Mouse (Mus musculus) embryonic facial prominence, embryonic 15.5 days (tissue): ENCODE results near the gene Pkm. TPM values are rescaled to one million over a fixed set of nuclear protein-coding genes. Genes with fewer than 3 reads are reported as not detected.
A peak's percentile ranks its signal among the peaks of the same experiment; 100 is the strongest.

Source experiments
- ATAC-seq: fragments of 200-750 bp; cut with Nextera tagmentation; 2 replicates; pipeline ENCODE4 v1.8.0; 2017; ENCODE audit warnings: low read depth, moderate TSS enrichment; ENCODE audit not compliant: insufficient number of reproducible peaks, low FRiP score, low TSS enrichment
- H3K27ac ChIP-seq: fragments of 300-500 bp; sonication (generic); replicated peaks from 2 replicates; pipeline ENCODE4 v1.5.1; 2015; ENCODE audit warnings: mild to moderate bottlenecking, inconsistent platforms
- H3K27me3 ChIP-seq: fragments of 300-500 bp; sonication (generic); 2 replicates; pipeline ENCODE4 v1.6.1; 2015; ENCODE audit warnings: inconsistent platforms
- H3K36me3 ChIP-seq: fragments of 300-500 bp; sonication (generic); 2 replicates; pipeline ENCODE4 v1.6.1; 2015; ENCODE audit warnings: mild to moderate bottlenecking, inconsistent platforms
- H3K4me1 ChIP-seq: fragments of 300-500 bp; sonication (generic); 2 replicates; pipeline ENCODE4 v1.6.1; 2015; ENCODE audit warnings: inconsistent platforms
- H3K4me2 ChIP-seq: fragments of 300-500 bp; sonication (generic); replicated peaks from 2 replicates; pipeline ENCODE4 v1.6.1; 2015; ENCODE audit warnings: mild to moderate bottlenecking, inconsistent platforms
- H3K4me3 ChIP-seq: fragments of 300-500 bp; sonication (generic); replicated peaks from 2 replicates; pipeline ENCODE4 v1.5.1; 2015; ENCODE audit warnings: mild to moderate bottlenecking, inconsistent platforms
- H3K9ac ChIP-seq: fragments of 300-500 bp; sonication (generic); 2 replicates; pipeline ENCODE4 v1.6.1; 2015; ENCODE audit warnings: inconsistent platforms
- H3K9me3 ChIP-seq: fragments of 300-500 bp; sonication (generic); replicated peaks from 2 replicates; pipeline ENCODE4 v1.6.1; 2016; ENCODE audit warnings: inconsistent platforms
- WGBS: fragments of 180-500 bp; shearing (Covaris S2); methylation state at CpG from one replicate; pipeline ENCODE4 v1.1.7; 2015; 5-methylcytosine and 5-hydroxymethylcytosine counted together
- polyA plus RNA-seq: library from polyadenylated mRNA; unstranded; fragments of >200 nt; fragmentation: Nextera tagmentation; extraction: Ambion mirVana; gene quantifications from 2 replicates; pipeline ENCODE4 v1.2.1, GENCODE M21; 2015

Gene Pkm
- polyA plus RNA-seq, 1 experiment from 2014 or later: 1,229 TPM

DNA sequence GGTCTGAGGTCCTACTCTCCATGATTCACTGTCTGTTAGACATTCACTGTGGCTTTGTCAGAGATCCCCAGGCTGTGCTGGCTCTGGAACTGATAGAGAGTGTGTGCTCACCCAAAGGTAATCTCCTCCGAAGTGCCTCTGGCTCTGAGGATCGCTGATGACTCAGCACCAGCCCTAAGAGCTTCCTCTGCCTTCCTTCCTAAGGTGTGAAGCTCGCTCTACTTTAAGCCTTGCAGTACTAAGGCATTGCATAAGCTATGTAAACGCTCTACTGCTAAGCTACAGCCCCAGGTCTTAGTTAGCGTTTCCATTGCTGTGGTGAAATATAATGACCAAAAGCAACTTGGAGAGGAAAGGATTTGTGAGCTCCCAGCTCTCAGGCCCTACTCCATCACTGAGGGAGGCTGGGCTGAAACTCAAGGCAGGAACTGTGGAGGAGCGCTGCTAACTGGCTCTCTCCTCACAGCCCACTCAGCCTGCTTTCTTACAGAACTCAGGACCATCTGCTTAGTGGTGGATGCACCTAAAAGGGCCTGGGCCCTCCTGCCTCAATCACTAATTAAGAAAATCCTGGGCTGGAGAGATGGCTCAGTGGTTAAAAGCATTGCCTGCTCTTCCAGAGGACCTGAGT, 31.4 kb downstream of the Pkm start:
- WGBS: 39% methylated on average over 6 of the region's 6 CpGs
- ATAC-seq: no peak
- no peak overlapping the region for H3K9ac ChIP-seq
- no peaks in the 10 kb centered on the region for H3K9me3 ChIP-seq
- H3K4me1 ChIP-seq: peaks cover 15% of the 10 kb centered on the region
- no peak overlapping the region for H3K4me3 ChIP-seq
- H3K36me3 ChIP-seq: no peaks in the 10 kb centered on the region
- no peak overlapping the region for H3K27ac ChIP-seq
- no peaks in the 10 kb centered on the region for H3K27me3 ChIP-seq
- H3K4me2 ChIP-seq: no peak overlapping the region

DNA sequence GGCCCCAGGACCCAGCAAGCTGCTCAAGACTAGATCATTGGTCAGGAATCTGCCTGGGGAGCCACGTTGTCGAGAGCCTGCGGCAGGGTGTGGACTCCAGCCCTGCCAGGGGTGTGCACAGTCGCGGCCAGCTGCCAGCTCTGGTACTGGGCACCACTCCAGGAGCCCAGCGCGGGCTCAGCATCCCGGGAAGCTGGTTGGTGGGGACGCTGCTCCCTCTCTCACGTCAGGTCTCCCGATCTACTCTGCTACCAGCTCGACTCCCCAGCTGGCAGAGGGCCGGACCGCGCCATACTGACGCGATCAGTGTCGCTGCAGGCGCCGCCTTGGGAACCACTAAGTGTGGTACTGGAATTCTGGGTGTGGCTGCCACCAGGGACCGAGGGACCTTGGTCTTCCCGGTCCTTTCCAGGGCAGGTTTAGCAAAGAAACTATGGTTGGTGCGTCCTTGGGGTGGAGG, 35.5 kb downstream of the Pkm start:
- Histone ChIP-seq H3K27ac (peak overlapping the region; percentile 90), H3K4me2 (peak overlapping the region; percentile 77), H3K4me3 (peak overlapping the region; percentile 37), H3K36me3 (no peaks in the 10 kb centered on the region), H3K27me3 (no peaks in the 10 kb centered on the region), H3K9me3 (no peaks in the 10 kb centered on the region), H3K4me1 (peaks cover 36% of the 10 kb centered on the region), H3K9ac (no peak overlapping the region)
- WGBS: 4% methylated on average over 23 of the region's 23 CpGs
- ATAC-seq: peak; percentile 87

DNA sequence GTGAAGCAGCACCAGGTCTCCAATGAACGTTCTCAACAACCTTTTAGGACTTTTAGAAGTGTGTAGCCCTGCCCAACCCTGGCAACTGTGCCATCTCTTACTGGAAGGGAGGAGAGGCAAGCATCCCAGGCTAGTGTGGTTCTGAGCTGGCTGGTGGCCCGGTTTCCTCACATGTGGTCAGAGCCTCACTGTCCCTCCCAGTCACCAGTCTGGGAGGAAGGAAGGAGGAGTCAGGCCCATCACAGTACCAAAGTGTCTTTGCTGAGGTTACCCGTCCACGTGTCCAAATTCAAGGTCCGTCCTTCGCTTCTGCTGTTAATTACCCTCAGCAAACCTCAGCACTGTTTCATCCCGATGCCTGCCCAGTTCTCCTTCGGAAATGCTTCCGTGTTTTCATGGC, 36.0 kb downstream of the Pkm start:
- no peak overlapping the region for H3K9ac ChIP-seq

DNA sequence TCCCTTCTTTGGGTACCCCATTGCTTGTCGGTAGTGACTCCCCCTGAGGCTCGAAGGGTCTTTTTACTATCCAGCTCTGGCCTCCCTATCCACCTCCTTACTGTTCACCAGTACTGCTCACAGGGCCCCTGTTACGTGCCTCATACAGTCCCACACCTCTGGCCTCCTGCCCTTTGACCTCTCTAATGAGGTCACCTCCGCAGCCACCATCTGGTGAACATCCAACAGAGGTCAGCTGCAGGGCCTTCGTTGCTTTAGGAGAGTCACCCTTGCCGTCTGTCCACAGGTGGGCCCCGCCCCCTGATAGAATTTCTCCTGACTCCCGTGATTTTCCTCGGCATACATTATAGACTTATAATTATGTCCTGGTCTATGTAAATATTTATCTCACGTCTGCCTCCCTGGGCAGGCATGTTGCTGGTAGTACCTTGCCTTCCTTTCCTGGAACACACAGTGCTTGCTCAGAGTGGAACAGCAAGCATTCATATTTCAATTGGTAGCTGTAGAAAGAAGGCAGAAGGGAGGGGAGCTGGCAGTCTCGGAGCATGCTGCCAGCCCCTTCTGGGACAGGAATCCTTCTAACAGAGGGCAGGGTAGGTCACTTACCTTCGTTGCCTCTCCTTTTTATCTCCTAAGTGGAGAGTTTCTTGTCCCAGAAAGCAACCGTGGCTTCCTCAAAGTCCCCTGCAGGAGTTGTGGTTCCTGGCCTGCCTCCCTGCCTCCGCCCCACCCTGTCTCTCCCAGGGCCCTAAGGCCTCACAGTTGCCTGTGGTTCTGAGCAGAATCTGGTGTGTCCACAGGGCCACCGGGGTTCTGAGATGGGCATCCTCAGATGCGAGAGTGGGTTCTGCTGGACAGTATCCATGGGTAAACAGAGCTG, 38.6 kb downstream of the Pkm start:
- Histone ChIP-seq H3K9me3 (no peaks in the 10 kb centered on the region), H3K9ac (no peak overlapping the region), H3K4me3 (no peak overlapping the region), H3K4me2 (no peak overlapping the region), H3K36me3 (no peaks in the 10 kb centered on the region), H3K4me1 (peaks cover 33% of the 10 kb centered on the region), H3K27ac (peak overlapping the region; percentile 65), H3K27me3 (no peaks in the 10 kb centered on the region)
- 36% methylated on average over 16 of the region's 16 CpGs for WGBS
- peak; percentile 30; the same call in 1 of the 2 replicates for ATAC-seq

More for the DNA sequence above, 36.0 kb downstream of the Pkm start:
- Histone ChIP-seq H3K27me3 (no peaks in the 10 kb centered on the region), H3K4me2 (peak overlapping the region; percentile 77), H3K4me1 (peaks cover 36% of the 10 kb centered on the region), H3K9me3 (no peaks in the 10 kb centered on the region), H3K27ac (peak overlapping the region; percentile 90), H3K36me3 (no peaks in the 10 kb centered on the region), H3K4me3 (peak overlapping the region; percentile 37)
- 18% methylated on average over 9 of the region's 9 CpGs for WGBS
- ATAC-seq: peak; percentile 67

- no peaks in the 10 kb centered on the region for H3K36me3 ChIP-seq
- H3K4me1 ChIP-seq: peaks cover 33% of the 10 kb centered on the region
- ATAC-seq: peak; percentile 19; the same call in 1 of the 2 replicates
- H3K9me3 ChIP-seq: no peaks in the 10 kb centered on the region
- H3K4me2 ChIP-seq: no peak overlapping the region
- WGBS: 15% methylated on average over 3 of the region's 3 CpGs
- H3K9ac ChIP-seq: no peak overlapping the region
- no peak overlapping the region for H3K4me3 ChIP-seq
- H3K27me3 ChIP-seq: no peaks in the 10 kb centered on the region
- peak overlapping the region; percentile 65 for H3K27ac ChIP-seq
Observed at GRCm38 (mm10) chr9:59695451-59695813, 39.3 kb downstream of the Pkm start.

GRCm38 (mm10) chr9:59696381-59696780, 40.2 kb downstream of the Pkm start:
- Histone ChIP-seq H3K36me3 (no peaks in the 10 kb centered on the region), H3K4me2 (no peak overlapping the region), H3K4me1 (peaks cover 35% of the 10 kb centered on the region), H3K4me3 (no peak overlapping the region), H3K27me3 (no peaks in the 10 kb centered on the region), H3K9ac (no peak overlapping the region), H3K27ac (no peak overlapping the region), H3K9me3 (no peaks in the 10 kb centered on the region)
- no peak for ATAC-seq
- WGBS: 76% methylated on average over 3 of the region's 3 CpGs

DNA sequence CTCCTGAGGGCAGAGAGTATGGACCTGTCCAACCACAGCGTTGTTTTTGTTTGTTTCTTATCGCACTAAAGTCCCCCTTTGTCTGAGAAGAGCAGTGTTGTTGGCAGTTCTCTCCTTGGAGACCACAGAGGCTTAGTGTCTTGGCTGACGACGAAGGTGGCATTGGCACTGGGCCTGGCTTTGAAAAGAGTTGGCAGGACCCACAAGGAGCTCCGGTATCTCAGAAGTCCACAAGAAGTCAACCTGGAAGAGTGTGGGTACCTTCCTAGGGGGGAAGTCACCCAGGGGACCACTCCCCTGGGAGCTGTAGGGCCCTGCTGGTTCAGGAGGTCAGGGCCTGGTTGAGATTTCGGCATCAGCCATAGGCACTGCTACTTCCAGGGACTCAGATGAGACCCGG, 44.9 kb downstream of the Pkm start:
- Histone ChIP-seq H3K4me2 (no peak overlapping the region), H3K27me3 (no peaks in the 10 kb centered on the region), H3K4me1 (0 out of 2 replicates have a peak, but pooled peaks cover 2% of the 10 kb centered on the region), H3K9me3 (no peaks in the 10 kb centered on the region), H3K4me3 (no peak overlapping the region), H3K36me3 (no peaks in the 10 kb centered on the region), H3K9ac (no peak overlapping the region), H3K27ac (no peak overlapping the region)
- 73% methylated on average over 7 of the region's 7 CpGs for WGBS
- ATAC-seq: no peak

DNA sequence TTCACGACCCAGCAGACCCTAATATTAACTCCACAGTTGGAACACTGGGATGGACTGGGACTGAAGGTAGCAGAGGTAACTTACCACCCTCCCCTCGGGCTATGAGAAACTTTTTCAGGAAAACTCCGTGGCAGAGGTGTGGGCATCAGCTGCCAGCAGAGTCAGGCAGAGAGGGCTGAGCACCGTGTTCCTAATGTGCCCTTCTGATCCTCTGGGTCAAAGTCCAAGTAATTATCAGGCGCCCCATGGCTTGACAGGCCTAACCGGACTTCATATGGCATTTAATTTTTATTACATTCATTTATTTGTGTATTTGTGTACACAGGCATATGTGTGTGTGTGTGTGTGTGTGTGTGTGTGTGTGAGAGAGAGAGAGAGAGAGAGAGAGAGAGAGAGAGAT, 46.9 kb downstream of the Pkm start:
- H3K27me3 ChIP-seq: no peaks in the 10 kb centered on the region
- H3K36me3 ChIP-seq: no peaks in the 10 kb centered on the region
- H3K4me1 ChIP-seq: 0 out of 2 replicates have a peak, but pooled peaks cover 2% of the 10 kb centered on the region
- H3K9me3 ChIP-seq: no peaks in the 10 kb centered on the region
- H3K4me3 ChIP-seq: no peak overlapping the region
- H3K27ac ChIP-seq: no peak overlapping the region
- WGBS: 57% methylated on average over 6 of the region's 6 CpGs
- H3K4me2 ChIP-seq: no peak overlapping the region
- no peak overlapping the region for H3K9ac ChIP-seq
- ATAC-seq: no peak

DNA sequence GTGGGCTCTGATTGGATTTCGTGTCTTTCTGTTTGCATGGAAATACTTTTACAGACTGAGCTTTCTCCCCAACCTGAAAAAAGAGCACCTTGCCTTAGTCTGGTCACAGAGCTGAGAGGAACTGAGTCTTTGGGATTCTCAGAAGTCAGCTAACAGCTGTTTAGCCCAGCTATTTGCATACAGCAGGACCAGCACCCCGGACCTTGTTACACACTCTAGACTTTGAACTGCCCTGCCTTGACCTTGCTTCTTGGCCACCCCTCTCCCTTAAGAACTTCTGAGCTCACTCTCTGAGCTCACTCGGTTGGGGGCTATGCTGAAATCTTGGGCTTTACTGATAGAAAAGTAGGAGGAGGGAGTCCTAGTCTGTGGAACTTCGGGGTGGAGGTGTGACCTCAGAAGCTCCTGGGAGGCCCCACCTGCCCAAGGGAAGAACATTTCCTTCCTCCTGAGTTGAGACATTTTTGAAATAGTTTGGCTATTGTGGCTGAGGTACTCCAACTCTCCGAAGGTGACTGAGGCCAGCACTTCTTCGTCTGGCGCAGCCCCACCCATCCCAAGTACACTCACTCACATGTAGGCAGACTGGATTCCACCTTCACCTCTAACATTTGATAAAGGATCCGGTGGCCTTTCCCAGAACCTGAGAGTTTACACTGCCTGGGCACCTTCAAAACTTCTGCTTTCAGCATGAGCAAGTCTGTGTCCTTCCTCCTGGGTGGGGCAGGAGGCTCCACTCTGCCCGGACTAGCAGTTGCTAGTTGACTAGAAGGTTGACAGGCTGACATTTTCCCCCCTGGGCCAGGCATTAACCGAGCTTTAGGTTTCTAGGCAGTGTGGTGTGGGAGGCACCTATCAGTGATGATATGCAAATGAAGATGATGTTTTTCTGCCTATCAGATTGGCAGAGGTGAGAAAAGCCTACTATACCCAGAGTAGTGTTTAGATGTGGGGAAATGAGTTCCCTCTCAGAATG, 51.0 kb downstream of the Pkm start:
- H3K4me3 ChIP-seq: no peak overlapping the region
- H3K4me2 ChIP-seq: no peak overlapping the region
- H3K4me1 ChIP-seq: no peaks in the 10 kb centered on the region
- 50% methylated on average over 10 of the region's 10 CpGs for WGBS
- no peak overlapping the region for H3K27ac ChIP-seq
- no peaks in the 10 kb centered on the region for H3K36me3 ChIP-seq
- no peak for ATAC-seq
- H3K9ac ChIP-seq: no peak overlapping the region
- H3K9me3 ChIP-seq: no peaks in the 10 kb centered on the region
- H3K27me3 ChIP-seq: no peaks in the 10 kb centered on the region

- Histone ChIP-seq H3K27ac (no peak overlapping the region), H3K4me1 (no peaks in the 10 kb centered on the region), H3K9me3 (no peaks in the 10 kb centered on the region), H3K4me3 (no peak overlapping the region), H3K36me3 (no peaks in the 10 kb centered on the region), H3K27me3 (no peaks in the 10 kb centered on the region), H3K4me2 (no peak overlapping the region), H3K9ac (no peak overlapping the region)
- ATAC-seq: no peak
- WGBS: 76% methylated on average over 3 of the region's 3 CpGs
Observed at GRCm38 (mm10) chr9:59709225-59709624, 53.1 kb downstream of the Pkm start.
